Mouse (Mus musculus) right cerebral cortex, adult 18-20 months (tissue): ENCODE measurements at regions not wholly inside any gene's neighbourhood (a gene's known extent, or its start where the extent isn't known, plus 50 kb on each side); places are given as distances from the start of the nearest gene placed in this dataset.
"Not testable (repeated sequence)": the region's sequence is repeated elsewhere in the genome, so short reads cannot be mapped to it uniquely, and the experiment has no call there.

Experiments used
- DNase-seq: peaks from one replicate; pipeline ENCODE4 v3.0.0; 2022; ENCODE audit warnings: mixed read lengths

- peak; percentile 15 for DNase-seq
These were observed 65.3 kb downstream of the Gm15023 start for GRCm38 (mm10) chrX:135112109-135112508.

DNA sequence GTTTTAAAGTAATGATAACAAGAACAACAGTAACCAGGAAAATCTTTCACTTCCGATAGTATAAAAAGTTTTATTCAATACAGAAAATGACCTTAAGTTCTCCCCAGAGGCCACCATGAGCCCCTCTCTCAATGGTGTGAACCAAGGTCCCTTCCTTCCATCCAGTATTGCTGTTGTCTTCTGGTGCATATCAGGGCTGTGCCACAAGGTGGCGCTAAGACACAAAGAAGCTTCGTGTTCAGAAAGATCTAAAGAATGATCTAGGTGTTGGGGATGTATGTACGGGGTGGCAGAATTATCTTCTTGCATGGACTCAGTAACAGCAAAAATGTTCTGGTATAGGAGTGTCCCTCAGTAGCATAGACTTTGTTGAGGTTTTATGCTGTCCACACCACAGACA lies 66.6 kb downstream of the Gm15023 start:
- DNase-seq: peak; percentile 18

GRCm38 (mm10) chrX:135101594-135101993 lies 75.8 kb downstream of the Gm15023 start:
- peak; percentile 21 for DNase-seq

GRCm38 (mm10) chrX:135098101-135098500 lies 79.3 kb downstream of the Gm15023 start:
- no peak for DNase-seq

DNA sequence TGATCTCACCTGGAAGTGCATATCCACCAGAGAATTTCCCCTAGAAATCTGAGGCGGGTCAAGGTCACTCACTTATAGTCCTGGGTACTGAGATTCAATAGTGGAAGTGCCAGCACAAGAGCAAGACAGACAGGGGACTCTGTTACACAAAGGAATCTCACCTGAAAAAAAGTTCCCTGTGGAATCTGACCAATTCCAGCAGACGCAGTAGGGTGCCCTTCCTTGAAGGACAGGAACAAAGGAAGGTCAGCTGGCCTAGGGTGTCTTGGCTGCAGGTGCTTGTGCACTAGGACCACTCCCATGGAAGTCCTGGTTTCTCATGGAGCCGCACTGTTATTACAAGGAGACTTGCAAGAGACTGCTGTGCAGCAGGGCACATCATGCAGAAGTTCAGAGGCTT lies 81.2 kb downstream of the Gm15023 start:
- no peak for DNase-seq

DNA sequence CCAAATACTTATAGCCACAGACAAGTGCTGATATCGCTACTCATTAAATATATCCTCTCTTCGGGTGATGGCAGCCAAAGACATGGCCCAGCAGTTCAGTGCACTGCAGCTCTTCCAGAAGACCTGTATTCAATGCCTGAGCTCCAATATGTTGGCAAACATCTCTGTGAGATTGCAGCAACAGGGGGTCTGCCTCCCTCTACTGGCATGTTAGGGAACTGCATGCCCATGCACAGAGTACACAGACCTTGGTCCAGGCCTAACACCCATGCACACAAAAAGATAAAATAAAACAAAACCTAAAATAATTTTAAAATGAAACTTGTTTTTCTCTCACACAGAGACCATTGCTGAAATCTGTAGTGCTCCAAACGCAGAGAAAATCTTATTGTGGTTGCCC lies 82.1 kb upstream of the Zmat1 start:
- peak; percentile 39 for DNase-seq

DNA sequence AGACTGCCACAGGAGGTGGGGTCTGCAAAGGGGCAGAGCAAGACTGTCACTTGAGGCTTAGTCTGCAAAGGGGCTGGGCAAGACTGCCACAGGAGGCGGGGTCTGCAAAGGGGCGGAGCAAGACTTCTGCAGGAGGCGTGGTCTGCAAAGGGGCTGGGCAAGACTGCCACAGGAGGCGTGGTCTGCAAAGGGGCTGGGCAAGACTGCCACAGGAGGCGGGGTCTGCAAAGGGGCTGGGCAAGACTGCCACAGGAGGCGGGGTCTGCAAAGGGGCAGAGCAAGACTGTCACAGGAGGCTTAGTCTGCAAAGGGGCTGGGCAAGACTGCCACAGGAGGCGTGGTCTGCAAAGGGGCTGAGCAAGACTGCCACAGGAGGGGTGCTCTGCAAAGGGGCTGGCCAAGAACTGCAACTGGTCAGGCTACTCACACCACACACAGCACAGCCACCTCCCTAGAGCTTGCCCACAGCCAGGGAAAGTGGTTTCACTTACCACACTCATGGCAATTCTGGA lies 78.1 kb upstream of the Zmat1 start:
- not testable (repeated sequence) for DNase-seq

- DNase-seq: not testable (repeated sequence)
These were observed 77.6 kb upstream of the Zmat1 start for GRCm38 (mm10) chrX:135086564-135086963.

- DNase-seq: not testable (repeated sequence)
These were observed 77.0 kb upstream of the Zmat1 start for GRCm38 (mm10) chrX:135085770-135086553.

GRCm38 (mm10) chrX:135080380-135081158 lies 71.6 kb upstream of the Zmat1 start:
- DNase-seq: peak; percentile 5

GRCm38 (mm10) chrX:135079388-135079787 lies 70.4 kb upstream of the Zmat1 start:
- DNase-seq: no peak

- no peak for DNase-seq
These were observed 66.9 kb upstream of the Zmat1 start for GRCm38 (mm10) chrX:135075903-135076302.

DNA sequence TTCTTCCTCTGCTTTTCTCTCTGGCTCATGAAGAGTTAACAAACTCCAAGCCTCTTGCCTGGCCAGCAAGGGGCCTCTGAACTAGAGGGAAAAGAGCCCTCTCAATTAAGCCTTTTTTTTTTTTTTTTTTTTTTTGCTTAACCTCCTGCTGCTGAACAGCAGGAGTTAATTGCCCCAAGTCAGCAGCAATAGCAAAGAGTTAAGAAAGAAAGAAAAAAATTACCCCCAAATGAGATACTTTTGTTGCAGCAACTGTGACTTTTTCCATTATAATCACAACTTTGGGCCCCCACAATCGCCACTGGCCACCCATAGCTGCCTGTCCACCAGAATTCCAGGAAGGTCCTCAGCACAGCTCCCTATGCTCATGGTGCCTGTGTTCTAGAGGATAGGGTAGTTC lies 60.4 kb upstream of the Zmat1 start:
- DNase-seq: no peak

DNA sequence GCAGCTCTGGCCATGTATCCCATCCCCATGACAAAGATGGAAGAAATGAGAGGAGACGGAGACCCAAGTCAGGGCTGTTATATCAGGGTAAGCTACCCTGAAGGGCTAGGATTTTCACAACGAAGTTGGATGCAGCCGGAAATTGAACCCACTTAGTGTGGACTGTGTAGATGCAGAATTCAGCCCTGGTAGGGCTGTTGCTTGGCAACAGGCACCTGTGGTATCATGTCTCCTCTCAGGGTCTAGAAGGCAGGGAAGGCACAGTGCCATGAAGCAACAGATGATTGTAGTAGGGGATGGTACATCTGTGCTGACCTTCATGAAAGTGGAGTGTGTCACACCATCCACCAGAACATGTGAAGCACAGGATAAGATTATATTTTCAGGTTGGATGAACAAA lies 51.2 kb upstream of the Zmat1 start:
- DNase-seq: no peak

- DNase-seq: no peak
These were observed 49.9 kb upstream of the Zmat1 start for GRCm38 (mm10) chrX:135058949-135059348.
